Mouse (Mus musculus) limb, embryonic 15.5 days (tissue): ENCODE data around the gene Trpv5. TPM values are rescaled to one million over a fixed set of nuclear protein-coding genes. Genes with fewer than 3 reads are reported as not detected.

Experiments used
- ATAC-seq: fragments of 200-750 bp; cut with Nextera tagmentation; 2 replicates; pipeline ENCODE4 v1.8.0; 2017; ENCODE audit warnings: low read depth, moderate TSS enrichment; ENCODE audit not compliant: insufficient number of reproducible peaks, low FRiP score, low TSS enrichment
- H3K27ac ChIP-seq: fragments of 300-500 bp; sonication (generic); 2 replicates; pipeline ENCODE4 v1.5.1; 2015; ENCODE audit warnings: moderate library complexity, mild to moderate bottlenecking, inconsistent platforms
- H3K27me3 ChIP-seq: fragments of 300-500 bp; sonication (generic); 2 replicates; pipeline ENCODE4 v1.6.1; 2015; ENCODE audit warnings: inconsistent platforms
- H3K36me3 ChIP-seq: fragments of 300-500 bp; sonication (generic); 2 replicates; pipeline ENCODE4 v1.6.1; 2015; ENCODE audit warnings: inconsistent platforms
- H3K4me1 ChIP-seq: fragments of 300-500 bp; sonication (generic); 2 replicates; pipeline ENCODE4 v1.6.1; 2015; ENCODE audit warnings: inconsistent platforms
- H3K4me2 ChIP-seq: fragments of 300-500 bp; sonication (generic); 2 replicates; pipeline ENCODE4 v1.6.1; 2015; ENCODE audit warnings: mild to moderate bottlenecking, inconsistent platforms
- H3K4me3 ChIP-seq: fragments of 300-500 bp; sonication (generic); 2 replicates; pipeline ENCODE4 v1.5.1; 2015; ENCODE audit warnings: mild to moderate bottlenecking, inconsistent platforms
- H3K9ac ChIP-seq: fragments of 300-500 bp; sonication (generic); 2 replicates; pipeline ENCODE4 v1.6.1; 2015; ENCODE audit warnings: inconsistent platforms
- H3K9me3 ChIP-seq: fragments of 300-500 bp; sonication (generic); 2 replicates; pipeline ENCODE4 v1.6.1; 2016; ENCODE audit warnings: inconsistent platforms
- WGBS: fragments of 180-500 bp; shearing (Covaris S2); methylation state at CpG from one replicate; pipeline ENCODE4 v1.1.7; 2015; 5-methylcytosine and 5-hydroxymethylcytosine counted together
- polyA plus RNA-seq: library from polyadenylated mRNA; unstranded; fragments of >200 nt; fragmentation: Nextera tagmentation; extraction: Ambion mirVana; gene quantifications from 2 replicates; pipeline ENCODE4 v1.2.1, GENCODE M21; 2015

The Trpv5 gene
- polyA plus RNA-seq: not detected in 2 replicates

DNA sequence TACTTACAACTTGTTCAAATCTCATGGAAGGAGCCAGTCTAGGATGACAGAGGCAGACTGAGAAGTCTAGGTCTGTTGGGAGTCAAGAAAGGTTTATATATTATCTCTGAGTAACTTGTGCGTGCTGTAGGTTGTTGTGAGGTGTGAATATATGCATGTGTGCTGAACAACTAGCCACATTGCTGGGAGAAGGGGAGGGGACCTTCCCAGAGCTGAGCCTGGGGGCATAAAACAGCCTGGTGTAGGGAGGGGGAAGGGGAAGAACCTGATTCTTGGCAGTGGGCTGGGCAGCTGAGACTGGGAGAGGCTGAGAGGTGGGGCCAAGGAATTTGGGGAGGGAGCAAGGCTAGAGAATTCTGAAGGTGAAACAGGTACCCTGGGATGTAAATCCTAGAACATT, at the start of gene Trpv5:
TSS of gene Trpv5 (minus strand) at position 101 of the 400 bp plus-strand sequence.
- no peaks in the 10 kb centered on the region for H3K4me1 ChIP-seq
- no peaks in the 10 kb centered on the region for H3K9me3 ChIP-seq
- no peak for ATAC-seq
- no peak within 1 kb of the TSS for H3K4me3 ChIP-seq
- H3K9ac ChIP-seq: no peak within 1 kb of the TSS
- no peak within 1 kb of the TSS for H3K4me2 ChIP-seq
- no peaks in the 10 kb centered on the region for H3K36me3 ChIP-seq
- no peak within 1 kb of the TSS for H3K27ac ChIP-seq
- WGBS: 40% methylated on average over 1 of the region's 1 CpGs
- H3K27me3 ChIP-seq: no peaks in the 10 kb centered on the region

DNA sequence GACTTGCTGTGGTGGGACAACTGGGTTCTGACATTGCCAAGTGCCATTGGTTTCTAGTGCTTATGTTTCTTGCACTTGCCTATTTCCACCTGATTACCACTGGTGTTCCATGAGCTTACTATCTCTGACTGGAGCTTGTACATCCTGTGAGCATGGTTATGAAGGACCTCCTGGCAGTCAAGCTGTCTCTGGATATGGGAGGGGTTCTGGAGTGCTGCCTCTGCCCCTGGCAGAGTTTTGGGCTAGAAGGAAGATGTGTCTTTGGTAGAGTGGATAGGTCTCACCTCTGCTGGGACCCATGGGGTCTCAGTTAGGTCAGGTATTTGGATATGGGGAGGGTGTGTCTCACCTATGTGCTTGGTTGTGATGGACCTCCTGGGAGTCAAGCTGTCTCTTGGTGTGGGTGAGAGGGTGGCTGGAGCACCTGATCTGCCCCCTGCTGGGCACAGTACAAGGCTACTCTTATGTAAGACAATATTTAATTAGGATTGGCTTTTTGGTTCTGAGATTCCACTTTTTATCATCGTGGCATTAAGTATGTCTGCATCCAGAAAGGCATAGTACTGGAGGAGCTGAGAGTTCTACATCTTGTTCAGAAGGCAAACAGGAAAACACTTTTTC, 47.5 kb upstream of the Trpv5 start:
- H3K36me3 ChIP-seq: no peaks in the 10 kb centered on the region
- 85% methylated on average over 1 of the region's 1 CpGs for WGBS

GRCm38 (mm10) chr6:41721430-41721829, 40.9 kb upstream of the Trpv5 start:
- WGBS: 77% methylated on average over 2 of the region's 2 CpGs

More for the DNA sequence above, 47.5 kb upstream of the Trpv5 start:
- Histone ChIP-seq H3K4me3 (no peak overlapping the region), H3K27me3 (no peaks in the 10 kb centered on the region), H3K4me1 (no peaks in the 10 kb centered on the region), H3K9ac (no peak overlapping the region), H3K4me2 (no peak overlapping the region), H3K9me3 (no peaks in the 10 kb centered on the region), H3K27ac (no peak overlapping the region)
- ATAC-seq: no peak

GRCm38 (mm10) chr6:41710281-41710680, 29.7 kb upstream of the Trpv5 start:
- Histone ChIP-seq H3K4me3 (no peak overlapping the region), H3K9ac (no peak overlapping the region), H3K27me3 (no peaks in the 10 kb centered on the region), H3K4me1 (no peaks in the 10 kb centered on the region), H3K4me2 (no peak overlapping the region), H3K9me3 (no peaks in the 10 kb centered on the region), H3K36me3 (no peaks in the 10 kb centered on the region), H3K27ac (no peak overlapping the region)
- 72% methylated on average over 1 of the region's 1 CpGs for WGBS
- no peak for ATAC-seq

More at GRCm38 (mm10) chr6:41721430-41721829, 40.9 kb upstream of the Trpv5 start:
- H3K9ac ChIP-seq: no peak overlapping the region
- no peak overlapping the region for H3K4me3 ChIP-seq
- no peak overlapping the region for H3K27ac ChIP-seq
- no peaks in the 10 kb centered on the region for H3K9me3 ChIP-seq
- H3K36me3 ChIP-seq: no peaks in the 10 kb centered on the region
- H3K27me3 ChIP-seq: no peaks in the 10 kb centered on the region
- ATAC-seq: no peak
- H3K4me2 ChIP-seq: no peak overlapping the region
- no peaks in the 10 kb centered on the region for H3K4me1 ChIP-seq

GRCm38 (mm10) chr6:41706275-41706674, 25.7 kb upstream of the Trpv5 start:
- ATAC-seq: no peak
- H3K9me3 ChIP-seq: no peaks in the 10 kb centered on the region
- H3K4me2 ChIP-seq: no peak overlapping the region
- no peaks in the 10 kb centered on the region for H3K4me1 ChIP-seq
- no peak overlapping the region for H3K27ac ChIP-seq
- no peaks in the 10 kb centered on the region for H3K27me3 ChIP-seq
- H3K9ac ChIP-seq: no peak overlapping the region
- 87% methylated on average over 7 of the region's 7 CpGs for WGBS
- no peaks in the 10 kb centered on the region for H3K36me3 ChIP-seq
- H3K4me3 ChIP-seq: no peak overlapping the region

DNA sequence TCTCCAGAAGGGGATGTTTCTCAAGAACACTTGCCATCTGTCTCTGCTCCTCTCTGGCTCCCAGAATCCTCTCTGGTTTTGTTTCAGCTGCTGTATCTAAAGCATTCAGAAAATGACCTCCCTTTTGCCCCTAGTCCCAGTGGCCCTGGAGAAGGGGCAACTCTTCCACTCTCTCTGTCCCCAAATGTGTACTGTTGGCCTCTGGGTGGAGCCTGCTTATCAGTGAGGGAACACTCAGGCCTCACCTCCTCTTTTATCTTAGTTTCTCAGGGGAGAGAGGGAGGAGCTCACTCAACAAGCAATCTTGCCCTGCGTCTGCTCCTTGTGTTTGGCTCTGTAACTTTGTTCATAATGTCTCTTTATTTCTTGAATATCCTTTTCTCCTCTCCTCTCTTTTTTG, 23.6 kb upstream of the Trpv5 start, which contains the start of gene Kel:
TSS of gene Kel (minus strand) at position 217 of the 400 bp plus-strand sequence.
- no peak within 1 kb of the TSS for H3K27ac ChIP-seq
- H3K4me3 ChIP-seq: no peak within 1 kb of the TSS
- no peaks in the 10 kb centered on the region for H3K36me3 ChIP-seq
- H3K4me1 ChIP-seq: no peaks in the 10 kb centered on the region
- no peaks in the 10 kb centered on the region for H3K27me3 ChIP-seq
- no peaks in the 10 kb centered on the region for H3K9me3 ChIP-seq
- ATAC-seq: no peak
- 45% methylated on average over 1 of the region's 1 CpGs for WGBS
- H3K4me2 ChIP-seq: no peak within 1 kb of the TSS
- H3K9ac ChIP-seq: no peak within 1 kb of the TSS

- 74% methylated on average over 2 of the region's 2 CpGs for WGBS
- no peak for ATAC-seq
Measured at GRCm38 (mm10) chr6:41702928-41703327, 22.4 kb upstream of the Trpv5 start.

GRCm38 (mm10) chr6:41701245-41701644, 20.7 kb upstream of the Trpv5 start:
- 68% methylated on average over 1 of the region's 1 CpGs for WGBS
- Histone ChIP-seq H3K4me3 (no peak overlapping the region), H3K9me3 (no peaks in the 10 kb centered on the region), H3K9ac (no peak overlapping the region), H3K36me3 (no peaks in the 10 kb centered on the region), H3K4me1 (no peaks in the 10 kb centered on the region), H3K27me3 (no peaks in the 10 kb centered on the region), H3K4me2 (no peak overlapping the region), H3K27ac (no peak overlapping the region)
- no peak for ATAC-seq

More at GRCm38 (mm10) chr6:41702928-41703327, 22.4 kb upstream of the Trpv5 start:
- no peaks in the 10 kb centered on the region for H3K36me3 ChIP-seq
- no peaks in the 10 kb centered on the region for H3K4me1 ChIP-seq
- no peak overlapping the region for H3K27ac ChIP-seq
- no peaks in the 10 kb centered on the region for H3K9me3 ChIP-seq
- no peaks in the 10 kb centered on the region for H3K27me3 ChIP-seq
- no peak overlapping the region for H3K4me3 ChIP-seq
- no peak overlapping the region for H3K9ac ChIP-seq
- H3K4me2 ChIP-seq: no peak overlapping the region

DNA sequence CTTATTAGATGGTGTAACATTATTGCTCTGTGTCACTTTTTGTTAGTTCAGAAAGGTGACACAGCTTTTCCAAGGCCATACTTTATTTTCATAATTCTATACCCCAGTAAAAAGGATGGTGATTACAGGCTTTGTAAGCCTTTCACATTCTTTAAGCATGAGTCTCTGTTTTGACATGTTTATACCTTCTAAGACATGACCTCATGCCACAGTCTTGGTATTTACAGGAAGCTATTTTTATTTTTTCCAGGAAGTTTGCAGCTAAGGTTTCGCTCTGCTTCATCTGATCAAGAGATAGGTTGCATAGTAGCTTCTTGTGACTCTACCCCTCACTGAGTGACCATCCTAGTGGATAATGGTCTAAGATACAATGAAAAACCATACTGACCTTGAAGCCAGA, 13.8 kb upstream of the Trpv5 start:
- ATAC-seq: no peak
- 70% methylated on average over 1 of the region's 1 CpGs for WGBS

DNA sequence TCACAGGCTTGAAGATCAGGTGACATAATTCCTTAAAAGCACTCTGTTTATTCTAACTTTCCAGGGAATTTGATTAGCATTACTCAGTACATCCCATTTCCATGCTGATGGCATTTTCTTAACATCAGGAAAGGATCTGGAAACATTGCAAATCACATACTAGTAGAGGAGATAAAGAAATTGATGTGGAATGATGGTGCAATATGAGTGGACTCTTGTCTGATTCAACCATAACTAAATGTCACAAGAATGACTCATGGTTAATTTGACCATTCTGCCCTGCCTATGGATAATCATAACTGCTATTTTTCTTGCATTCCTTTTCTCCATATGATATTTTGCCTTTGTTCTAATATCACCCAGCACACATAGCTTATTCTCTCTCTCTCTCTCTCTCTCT, 11.6 kb upstream of the Trpv5 start:
- Histone ChIP-seq H3K4me3 (no peak overlapping the region), H3K4me2 (no peak overlapping the region), H3K4me1 (no peaks in the 10 kb centered on the region), H3K27ac (no peak overlapping the region), H3K9ac (no peak overlapping the region), H3K27me3 (no peaks in the 10 kb centered on the region), H3K9me3 (no peaks in the 10 kb centered on the region), H3K36me3 (no peaks in the 10 kb centered on the region)
- ATAC-seq: no peak

More for the DNA sequence above, 13.8 kb upstream of the Trpv5 start:
- Histone ChIP-seq H3K27ac (no peak overlapping the region), H3K4me2 (no peak overlapping the region), H3K27me3 (no peaks in the 10 kb centered on the region), H3K9ac (no peak overlapping the region), H3K36me3 (no peaks in the 10 kb centered on the region), H3K4me3 (no peak overlapping the region), H3K9me3 (no peaks in the 10 kb centered on the region), H3K4me1 (no peaks in the 10 kb centered on the region)

DNA sequence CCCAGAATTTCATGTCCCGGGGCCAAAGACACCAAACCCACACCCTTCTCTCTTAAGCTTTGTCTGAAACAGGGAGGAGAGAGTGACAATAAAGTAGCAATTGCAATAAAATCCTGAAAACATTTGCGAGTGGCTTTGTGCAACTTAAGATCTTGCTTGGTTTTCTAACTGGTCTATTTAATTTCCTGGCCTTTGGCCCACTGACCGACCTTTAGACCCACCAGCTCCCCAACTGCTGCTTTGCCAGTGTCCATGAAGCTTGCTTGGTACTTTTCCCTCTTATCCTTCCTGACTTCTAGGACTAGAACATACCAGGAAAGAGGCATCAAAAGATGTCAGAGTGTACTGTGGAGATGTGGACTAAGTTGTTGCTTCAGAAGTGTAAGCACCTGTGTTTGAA, 5.0 kb upstream of the Trpv5 start:
- Histone ChIP-seq H3K4me1 (no peaks in the 10 kb centered on the region), H3K27ac (no peak overlapping the region), H3K4me3 (no peak overlapping the region), H3K9me3 (no peaks in the 10 kb centered on the region), H3K27me3 (no peaks in the 10 kb centered on the region), H3K36me3 (no peaks in the 10 kb centered on the region), H3K4me2 (no peak overlapping the region), H3K9ac (no peak overlapping the region)
- 75% methylated on average over 3 of the region's 3 CpGs for WGBS
- ATAC-seq: no peak

- Histone ChIP-seq H3K9me3 (no peaks in the 10 kb centered on the region), H3K9ac (no peak overlapping the region), H3K27ac (no peak overlapping the region), H3K4me2 (no peak overlapping the region), H3K36me3 (no peaks in the 10 kb centered on the region), H3K4me1 (no peaks in the 10 kb centered on the region), H3K27me3 (no peaks in the 10 kb centered on the region), H3K4me3 (no peak overlapping the region)
- ATAC-seq: no peak
- 85% methylated on average over 5 of the region's 5 CpGs for WGBS
Measured at GRCm38 (mm10) chr6:41684911-41685310, 4.3 kb upstream of the Trpv5 start.

DNA sequence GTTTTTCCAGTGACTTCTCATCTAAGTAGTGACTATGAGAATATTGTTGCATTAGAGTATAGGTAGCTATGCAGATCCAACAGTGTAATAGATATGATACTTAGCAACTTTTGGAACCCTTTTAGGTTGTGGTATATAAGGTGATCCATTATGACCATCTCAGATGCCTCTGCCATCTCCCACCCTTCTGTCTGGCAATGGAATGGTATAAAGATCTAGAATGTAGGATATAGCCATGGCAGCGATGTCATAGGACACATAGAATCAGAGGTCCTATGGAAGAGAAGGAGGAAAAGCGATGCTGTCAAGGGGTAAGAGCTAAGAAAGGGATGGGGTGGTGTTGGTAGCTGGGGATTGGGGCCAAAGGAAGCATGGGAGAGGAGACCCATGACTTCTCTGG, 3.6 kb upstream of the Trpv5 start, which contains the start of gene Llcfc1:
TSS of gene Llcfc1 (plus strand) at position 301 of the 400 bp plus-strand sequence.
- no peaks in the 10 kb centered on the region for H3K9me3 ChIP-seq
- H3K4me2 ChIP-seq: no peak within 1 kb of the TSS
- H3K9ac ChIP-seq: no peak within 1 kb of the TSS
- no peaks in the 10 kb centered on the region for H3K36me3 ChIP-seq
- no peaks in the 10 kb centered on the region for H3K27me3 ChIP-seq
- no peak within 1 kb of the TSS for H3K4me3 ChIP-seq
- whole genome bisulfite sequencing: 94% methylated on average over 2 of the region's 2 CpGs
- H3K4me1 ChIP-seq: no peaks in the 10 kb centered on the region
- no peak within 1 kb of the TSS for H3K27ac ChIP-seq
- no peak for ATAC-seq
